8 mouse cellular contexts compared by ENCODE assay signal in genomic region chr7:142737772-142738171, GRCm38 (mm10). TPM values are rescaled to one million over a fixed set of nuclear protein-coding genes. Genes with fewer than 3 reads are reported as not detected.
DNase-seq lines count a peak whose midpoint lies in the region; ATAC-seq and TF ChIP-seq lines count a peak whose summit lies in the region.
"Had no signal": no experiment of that assay in that cellular context is flagged by ENCODE, and none has a peak within 500 bp of the region (broad histone marks: within the 10 kb centered on the region; RNA-seq: fewer than 3 reads in every experiment).

No protein-coding gene starts in this region.

- H3K27me3 ChIP-seq in kidney, adult 2 months (replicated peaks; ENCODE audit: control insufficient read depth, insufficient read depth, low read length), result no peaks in the 10 kb centered on the region
- H3K27me3 ChIP-seq in kidney, embryonic 14.5 days (ENCODE audit: control insufficient read depth, insufficient read depth, low read length), result no peaks in the 10 kb centered on the region
- H3K27me3 ChIP-seq in E14TG2a.4 (ENCODE audit: insufficient read depth, low read length), result no peaks in the 10 kb centered on the region
- no peaks in the 10 kb centered on the region for H3K27me3 ChIP-seq in embryonic facial prominence, embryonic 11.5 days (ENCODE audit: control insufficient read depth, insufficient read depth, low read length)
- no peaks in the 10 kb centered on the region for H3K27me3 ChIP-seq in limb, embryonic 10.5 days (ENCODE audit: low read depth, poor library complexity, severe bottlenecking)
- H3K27me3 ChIP-seq in splenic B cell, adult 2 months (ENCODE audit: control insufficient read depth, insufficient read depth, low read length, poor library complexity, severe bottlenecking), result no peaks in the 10 kb centered on the region

- H3K4me2 ChIP-seq in kidney, embryonic 14.5 days (replicated peaks; ENCODE audit: low read depth, low read length), result no peak overlapping the region
- H3K4me2 ChIP-seq in embryonic facial prominence, embryonic 11.5 days (ENCODE audit: low read depth, low read length), result no peak overlapping the region

- peak; percentile 30; the same call in 1 of the 2 replicates for TF ChIP-seq CTCF in kidney, adult 2 months (conservative IDR thresholded peaks at IDR 0.05; ENCODE audit: insufficient read depth, insufficient read length, low read depth, low read length)
- TF ChIP-seq CTCF in E14TG2a.4 (conservative IDR thresholded peaks at IDR 0.05; ENCODE audit: low read length), result peak; percentile 69

- peak; percentile 36 for DNase-seq in kidney, adult 2 months
- peak; percentile 17 for DNase-seq in T-cell, adult 2 months (ENCODE audit: low spot score)
- peak; percentile 81 for DNase-seq in embryonic facial prominence, embryonic 11.5 days (ENCODE audit: low spot score)
- peak; percentile 46 for DNase-seq in limb, embryonic 10.5 days (ENCODE audit: low spot score)
- peak; percentile 69 for DNase-seq in splenic B cell, adult 2 months (ENCODE audit: low read depth, low spot score)

- 12% methylated on average over 3 of the region's 3 CpGs for WGBS in kidney, adult 2 months
- WGBS in kidney, embryonic 14.5 days, result 12% methylated on average over 3 of the region's 3 CpGs
- 9% methylated on average over 3 of the region's 3 CpGs for WGBS in embryonic facial prominence, embryonic 11.5 days
- WGBS in limb, embryonic 10.5 days, result 13% methylated on average over 3 of the region's 3 CpGs

- no peaks in the 10 kb centered on the region for H3K36me3 ChIP-seq in kidney, adult 2 months (ENCODE audit: control insufficient read depth, insufficient read depth, low read length)
- no peaks in the 10 kb centered on the region for H3K36me3 ChIP-seq in kidney, embryonic 14.5 days (ENCODE audit: control insufficient read depth, insufficient read depth, low read length)
- no peaks in the 10 kb centered on the region for H3K36me3 ChIP-seq in E14TG2a.4 (ENCODE audit: insufficient read depth, low read length)
- H3K36me3 ChIP-seq in embryonic facial prominence, embryonic 11.5 days (replicated peaks; ENCODE audit: control insufficient read depth, insufficient read depth, low read depth, low read length), result no peaks in the 10 kb centered on the region
- H3K36me3 ChIP-seq in limb, embryonic 10.5 days, result no peaks in the 10 kb centered on the region
- no peaks in the 10 kb centered on the region for H3K36me3 ChIP-seq in splenic B cell, adult 2 months (ENCODE audit: control insufficient read depth, insufficient read depth, low read length, poor library complexity, severe bottlenecking)

- no peak for ATAC-seq in kidney, embryonic 14.5 days (ENCODE audit: low FRiP score, low TSS enrichment)
- ATAC-seq in embryonic facial prominence, embryonic 11.5 days (replicated peaks; ENCODE audit: insufficient number of reproducible peaks, low FRiP score, low TSS enrichment, low read depth), result no peak

- H3K4me3 ChIP-seq in kidney, adult 2 months (ENCODE audit: insufficient read depth, low read depth, low read length), result no peak overlapping the region
- no peak overlapping the region for H3K4me3 ChIP-seq in kidney, embryonic 14.5 days (ENCODE audit: low read length)
- no peak overlapping the region for H3K4me3 ChIP-seq in E14TG2a.4 (replicated peaks; ENCODE audit: low read length)
- H3K4me3 ChIP-seq in embryonic facial prominence, embryonic 11.5 days (ENCODE audit: low read depth, low read length), result no peak overlapping the region
- H3K4me3 ChIP-seq in limb, embryonic 10.5 days, result no peak overlapping the region

- H3K4me1 ChIP-seq in kidney, adult 2 months (ENCODE audit: control insufficient read depth, insufficient read depth, low read length), result no peaks in the 10 kb centered on the region
- no peaks in the 10 kb centered on the region for H3K4me1 ChIP-seq in kidney, embryonic 14.5 days (ENCODE audit: control insufficient read depth, insufficient read depth, low read length)
- H3K4me1 ChIP-seq in E14TG2a.4 (replicated peaks; ENCODE audit: low read depth, low read length), result no peaks in the 10 kb centered on the region
- no peaks in the 10 kb centered on the region for H3K4me1 ChIP-seq in embryonic facial prominence, embryonic 11.5 days (ENCODE audit: control insufficient read depth, insufficient read depth, low read length)
- no peaks in the 10 kb centered on the region for H3K4me1 ChIP-seq in limb, embryonic 10.5 days

- TF ChIP-seq POLR2A in kidney, adult 2 months (IDR thresholded peaks at IDR 0.05; ENCODE audit: low read depth, low read length), result no peak

- H3K9me3 ChIP-seq in kidney, embryonic 14.5 days (ENCODE audit: control insufficient read depth, low read length), result no peaks in the 10 kb centered on the region
- no peaks in the 10 kb centered on the region for H3K9me3 ChIP-seq in E14TG2a.4 (ENCODE audit: low read length)
- no peaks in the 10 kb centered on the region for H3K9me3 ChIP-seq in embryonic facial prominence, embryonic 11.5 days (replicated peaks; ENCODE audit: control insufficient read depth, low read length)
- H3K9me3 ChIP-seq in limb, embryonic 10.5 days (replicated peaks), result no peaks in the 10 kb centered on the region

- H3K27ac ChIP-seq in kidney, adult 2 months (ENCODE audit: insufficient read depth, low read depth, low read length), result no peak overlapping the region
- H3K27ac ChIP-seq in kidney, embryonic 14.5 days (ENCODE audit: low read depth, low read length), result no peak overlapping the region
- no peak overlapping the region for H3K27ac ChIP-seq in embryonic facial prominence, embryonic 11.5 days (replicated peaks; ENCODE audit: low read depth, low read length)
- no peak overlapping the region for H3K27ac ChIP-seq in limb, embryonic 10.5 days

- no peak overlapping the region for H3K9ac ChIP-seq in kidney, embryonic 14.5 days (ENCODE audit: low read depth, low read length)
- H3K9ac ChIP-seq in embryonic facial prominence, embryonic 11.5 days (replicated peaks; ENCODE audit: low read length), result no peak overlapping the region

RNA-seq across cellular contexts. Expression of gene Ins2, which starts 5.4 kb away (rescaled TPM):
- 0.68 and 0.88 TPM in 2 replicates for polyA plus RNA-seq in kidney, adult 2 months (2012; rRNA removed)
- polyA plus RNA-seq in kidney, embryonic 14.5 days (2014; fragmentation: Nextera tagmentation; extraction: Ambion mirVana), result 0.81 TPM in 1 of 2 replicates, not detected in the other
- polyA plus RNA-seq in embryonic facial prominence, embryonic 11.5 days (2014; fragmentation: Nextera tagmentation; extraction: Ambion mirVana), result not detected in 2 replicates
- not detected in 2 replicates for polyA plus RNA-seq in limb, embryonic 10.5 days (2016; fragmentation: Nextera tagmentation; extraction: Ambion mirVana)
- polyA plus RNA-seq: gonadal fat pad, adult 2 months had no signal

Comparison
In these comparisons a context has a peak if more than half of its experiments do, and no peak if none do; other contexts are left out.
1. DNase-seq: peak in every context shown above with its lines; median percentile 81 in embryonic facial prominence, embryonic 11.5 days; 69 in splenic B cell, adult 2 months; 46 in limb, embryonic 10.5 days; 36 in kidney, adult 2 months; 17 in T-cell, adult 2 months.